Mouse (Mus musculus): Measurements from ENCODE around the gene Ttbk2. TPM values are rescaled to one million over a fixed set of nuclear protein-coding genes. Genes with fewer than 3 reads are reported as not detected.

Ttbk2 gene
- polyA plus RNA-seq, 1 experiment from 2014 or later, result 3.8 TPM

- Histone ChIP-seq H3K9ac (no peak overlapping the region), H3K9me3 (no peaks in the 10 kb centered on the region), H3K4me2 (no peak overlapping the region), H3K4me3 (no peak overlapping the region), H3K27me3 (no peaks in the 10 kb centered on the region), H3K36me3 (peaks cover 10% of the 10 kb centered on the region; the same call in 1 of the 2 replicates), H3K27ac (no peak overlapping the region), H3K4me1 (no peaks in the 10 kb centered on the region)
- ATAC-seq (ENCODE audit: borderline replicate concordance, extremely low read depth, low FRiP score, low TSS enrichment), result no peak
These were observed 143.4 kb downstream of the Ttbk2 start for GRCm38 (mm10) chr2:120707041-120707440.

- no peak overlapping the region for H3K4me2 ChIP-seq
- no peaks in the 10 kb centered on the region for H3K4me1 ChIP-seq
- no peaks in the 10 kb centered on the region for H3K9me3 ChIP-seq
- peaks cover 32% of the 10 kb centered on the region; the same call in 1 of the 2 replicates for H3K36me3 ChIP-seq
- WGBS, result 67% methylated on average over 5 of the region's 5 CpGs
- no peak overlapping the region for H3K4me3 ChIP-seq
- no peak overlapping the region for H3K9ac ChIP-seq
- ATAC-seq (ENCODE audit: borderline replicate concordance, extremely low read depth, low FRiP score, low TSS enrichment), result no peak
- no peaks in the 10 kb centered on the region for H3K27me3 ChIP-seq
- no peak overlapping the region for H3K27ac ChIP-seq
These were observed 147.7 kb downstream of the Ttbk2 start for GRCm38 (mm10) chr2:120702675-120703074.

- Histone ChIP-seq H3K4me1 (no peaks in the 10 kb centered on the region), H3K9me3 (no peaks in the 10 kb centered on the region), H3K4me3 (no peak overlapping the region), H3K9ac (no peak overlapping the region), H3K27me3 (no peaks in the 10 kb centered on the region), H3K36me3 (peaks cover 54% of the 10 kb centered on the region; the same call in 1 of the 2 replicates), H3K4me2 (no peak overlapping the region), H3K27ac (no peak overlapping the region)
- 74% methylated on average over 3 of the region's 3 CpGs for WGBS
- ATAC-seq (ENCODE audit: borderline replicate concordance, extremely low read depth, low FRiP score, low TSS enrichment), result no peak
These were observed 150.0 kb downstream of the Ttbk2 start for GRCm38 (mm10) chr2:120700379-120700885.

- Histone ChIP-seq H3K36me3 (peaks cover 67% of the 10 kb centered on the region), H3K27ac (no peak overlapping the region), H3K9me3 (no peaks in the 10 kb centered on the region), H3K27me3 (no peaks in the 10 kb centered on the region), H3K4me1 (no peaks in the 10 kb centered on the region), H3K4me2 (no peak overlapping the region), H3K9ac (no peak overlapping the region), H3K4me3 (no peak overlapping the region)
- 77% methylated on average over 5 of the region's 5 CpGs for WGBS
- ATAC-seq (ENCODE audit: borderline replicate concordance, extremely low read depth, low FRiP score, low TSS enrichment), result no peak
These were observed 152.6 kb downstream of the Ttbk2 start for GRCm38 (mm10) chr2:120697767-120698166.

Other genes with a start within 250 kb of the Ttbk2 start
- 21.9 and 25.4 TPM in 2 replicates for gene Haus2, start 241.2 kb downstream of the Ttbk2 start, polyA plus RNA-seq (2015; fragmentation: Nextera tagmentation; extraction: Ambion mirVana)
- gene Lrrc57, start 241.1 kb downstream of the Ttbk2 start, polyA plus RNA-seq (2015; fragmentation: Nextera tagmentation; extraction: Ambion mirVana), result 27.4 and 29.9 TPM in 2 replicates
- gene Stard9, start 221.5 kb downstream of the Ttbk2 start, polyA plus RNA-seq (2015; fragmentation: Nextera tagmentation; extraction: Ambion mirVana), result 8.6 and 11.7 TPM in 2 replicates
- gene Cdan1, start 476 bp downstream of the Ttbk2 start, polyA plus RNA-seq (2015; fragmentation: Nextera tagmentation; extraction: Ambion mirVana), result 7.1 and 7.5 TPM in 2 replicates
- 25.8 and 29.4 TPM in 2 replicates for gene Ubr1, start 120.1 kb upstream of the Ttbk2 start, polyA plus RNA-seq (2015; fragmentation: Nextera tagmentation; extraction: Ambion mirVana)
- gene Tmem62, start 126.4 kb upstream of the Ttbk2 start, polyA plus RNA-seq (2015; fragmentation: Nextera tagmentation; extraction: Ambion mirVana), result 3.7 and 5.3 TPM in 2 replicates
- gene Ccndbp1, start 157.8 kb upstream of the Ttbk2 start, polyA plus RNA-seq (2015; fragmentation: Nextera tagmentation; extraction: Ambion mirVana), result 38.4 and 39.2 TPM in 2 replicates
- 1.0 and 1.1 TPM in 2 replicates for gene Epb42, start 186.5 kb upstream of the Ttbk2 start, polyA plus RNA-seq (2015; fragmentation: Nextera tagmentation; extraction: Ambion mirVana)
- gene Tgm5, start 235.2 kb upstream of the Ttbk2 start, polyA plus RNA-seq (2015; fragmentation: Nextera tagmentation; extraction: Ambion mirVana), result 0.07 TPM in 1 of 2 replicates, not detected in the other